Mouse (Mus musculus): ENCODE measurements around the gene Ufc1. TPM values are rescaled to one million over a fixed set of nuclear protein-coding genes. Genes with fewer than 3 reads are reported as not detected.

The Ufc1 gene
- polyA plus RNA-seq (2015; fragmentation: Nextera tagmentation; extraction: Ambion mirVana) = 69.1 and 82.7 TPM in 2 replicates

GRCm38 (mm10) chr1:171294298-171295062 is at the start of gene Ufc1:
Gene Ufc1 (minus strand): TSS chr1:171295024.

GRCm38 (mm10) chr1:171328839-171329432 is 34.1 kb upstream of the Ufc1 start, which contains the start of gene Dedd:
Gene Dedd (plus strand): TSS chr1:171329145.

GRCm38 (mm10) chr1:171287136-171288081 is 7.4 kb downstream of the Ufc1 start, which contains the start of gene Usp21:
Gene Usp21 (minus strand): TSS chr1:171287991.

GRCm38 (mm10) chr1:171280916-171281527 is 13.8 kb downstream of the Ufc1 start, which contains the start of gene Ppox:
Gene Ppox (minus strand): TSS chr1:171281186.

GRCm38 (mm10) chr1:171269848-171270572 is 24.8 kb downstream of the Ufc1 start, which contains the start of gene B4galt3:
Gene B4galt3 (plus strand): TSS chr1:171270328.

GRCm38 (mm10) chr1:171250680-171251593 is 43.9 kb downstream of the Ufc1 start, which contains the start of gene Ndufs2:
Gene Ndufs2 (minus strand): TSS chr1:171251388.

GRCm38 (mm10) chr1:171249913-171250600 is 44.8 kb downstream of the Ufc1 start, which contains the start of gene Adamts4:
Gene Adamts4 (plus strand): TSS chr1:171250421.

Other genes starting within 250 kb of the Ufc1 start
- 37.7 and 90.2 TPM in 2 replicates for gene Fcgr3, start 230.1 kb downstream of the Ufc1 start, polyA plus RNA-seq (2015; fragmentation: Nextera tagmentation; extraction: Ambion mirVana)
- gene Cfap126, start 181.1 kb downstream of the Ufc1 start, polyA plus RNA-seq (2015; fragmentation: Nextera tagmentation; extraction: Ambion mirVana) = 1.4 and 1.5 TPM in 2 replicates
- 266 and 286 TPM in 2 replicates for gene Sdhc, start 144.4 kb downstream of the Ufc1 start, polyA plus RNA-seq (2015; fragmentation: Nextera tagmentation; extraction: Ambion mirVana)
- 1.6 and 1.7 TPM in 2 replicates for gene Mpz, start 144.3 kb downstream of the Ufc1 start, polyA plus RNA-seq (2015; fragmentation: Nextera tagmentation; extraction: Ambion mirVana)
- gene Pcp4l1, start 98.8 kb downstream of the Ufc1 start, polyA plus RNA-seq (2015; fragmentation: Nextera tagmentation; extraction: Ambion mirVana) = 246 and 265 TPM in 2 replicates
- 0.15 and 0.28 TPM in 2 replicates for gene Nr1i3, start 81.1 kb downstream of the Ufc1 start, polyA plus RNA-seq (2015; fragmentation: Nextera tagmentation; extraction: Ambion mirVana)
- gene Tomm40l, start 72.5 kb downstream of the Ufc1 start, polyA plus RNA-seq (2015; fragmentation: Nextera tagmentation; extraction: Ambion mirVana) = 24.1 and 24.4 TPM in 2 replicates
- gene Apoa2, start 70.0 kb downstream of the Ufc1 start, polyA plus RNA-seq (2015; fragmentation: Nextera tagmentation; extraction: Ambion mirVana) = 4.0 and 20.3 TPM in 2 replicates
- 66.5 and 150 TPM in 2 replicates for gene Fcer1g, start 60.7 kb downstream of the Ufc1 start, polyA plus RNA-seq (2015; fragmentation: Nextera tagmentation; extraction: Ambion mirVana)
- gene Adamts4, start 44.6 kb downstream of the Ufc1 start, polyA plus RNA-seq (2015; fragmentation: Nextera tagmentation; extraction: Ambion mirVana) = 4.6 and 5.8 TPM in 2 replicates
- 196 and 216 TPM in 2 replicates for gene Ndufs2, start 43.6 kb downstream of the Ufc1 start, polyA plus RNA-seq (2015; fragmentation: Nextera tagmentation; extraction: Ambion mirVana)
- 41.8 and 42.3 TPM in 2 replicates for gene B4galt3, start 24.7 kb downstream of the Ufc1 start, polyA plus RNA-seq (2015; fragmentation: Nextera tagmentation; extraction: Ambion mirVana)
- gene Ppox, start 13.8 kb downstream of the Ufc1 start, polyA plus RNA-seq (2015; fragmentation: Nextera tagmentation; extraction: Ambion mirVana) = 23.1 and 24.7 TPM in 2 replicates
- 29.3 and 30.5 TPM in 2 replicates for gene Usp21, start 7.0 kb downstream of the Ufc1 start, polyA plus RNA-seq (2015; fragmentation: Nextera tagmentation; extraction: Ambion mirVana)
- gene Dedd, start 34.1 kb upstream of the Ufc1 start, polyA plus RNA-seq (2015; fragmentation: Nextera tagmentation; extraction: Ambion mirVana) = 34.0 and 36.6 TPM in 2 replicates
- 31.4 and 33.0 TPM in 2 replicates for gene Nit1, start 50.6 kb upstream of the Ufc1 start, polyA plus RNA-seq (2015; fragmentation: Nextera tagmentation; extraction: Ambion mirVana)
- gene Pfdn2, start 50.6 kb upstream of the Ufc1 start, polyA plus RNA-seq (2015; fragmentation: Nextera tagmentation; extraction: Ambion mirVana) = 62.2 and 64.8 TPM in 2 replicates
- gene Klhdc9, start 65.8 kb upstream of the Ufc1 start, polyA plus RNA-seq (2015; fragmentation: Nextera tagmentation; extraction: Ambion mirVana) = 1.1 and 1.5 TPM in 2 replicates
- 22.4 and 24.1 TPM in 2 replicates for gene Nectin4, start 75.1 kb upstream of the Ufc1 start, polyA plus RNA-seq (2015; fragmentation: Nextera tagmentation; extraction: Ambion mirVana)
- gene Arhgap30, start 93.9 kb upstream of the Ufc1 start, polyA plus RNA-seq (2015; fragmentation: Nextera tagmentation; extraction: Ambion mirVana) = 2.1 and 4.7 TPM in 2 replicates
- 32.1 and 33.4 TPM in 2 replicates for gene Usf1, start 116.3 kb upstream of the Ufc1 start, polyA plus RNA-seq (2015; fragmentation: Nextera tagmentation; extraction: Ambion mirVana)
- gene Tstd1, start 123.8 kb upstream of the Ufc1 start, polyA plus RNA-seq (2015; fragmentation: Nextera tagmentation; extraction: Ambion mirVana) = 16.8 and 21.2 TPM in 2 replicates
- gene F11r, start 142.5 kb upstream of the Ufc1 start, polyA plus RNA-seq (2015; fragmentation: Nextera tagmentation; extraction: Ambion mirVana) = 84.3 and 90.0 TPM in 2 replicates
- 9.6 and 10.3 TPM in 2 replicates for gene Alyref2, start 208.5 kb upstream of the Ufc1 start, polyA plus RNA-seq (2015; fragmentation: Nextera tagmentation; extraction: Ambion mirVana)
- 0.51 and 0.73 TPM in 2 replicates for gene Itln1, start 240.3 kb upstream of the Ufc1 start, polyA plus RNA-seq (2015; fragmentation: Nextera tagmentation; extraction: Ambion mirVana)